Mouse (Mus musculus): ENCODE results near the gene Rims3. TPM values are rescaled to one million over a fixed set of nuclear protein-coding genes. Genes with fewer than 3 reads are reported as not detected.

Gene Rims3
- total RNA-seq, 2 experiments from 2014 or later, result 122 to 134 TPM

- intact Hi-C loops (cut with DNase I), result no loop called here
- DNase-seq (ENCODE audit: low spot score in 2 of 2), result no peak
Observed at GRCm38 (mm10) chr4:120845098-120845497, 9.5 kb upstream of the Rims3 start.

GRCm38 (mm10) chr4:120848909-120849308 lies 5.7 kb upstream of the Rims3 start:
- no peak for DNase-seq (ENCODE audit: low spot score in 2 of 2)
- intact Hi-C loops (cut with DNase I), result no loop called here

- intact Hi-C loops (cut with DNase I), result no loop called here
- DNase-seq (ENCODE audit: low spot score in 2 of 2), result no peak
Observed at GRCm38 (mm10) chr4:120849451-120849850, 5.2 kb upstream of the Rims3 start.

GRCm38 (mm10) chr4:120850946-120851345 lies 3.7 kb upstream of the Rims3 start:
- intact Hi-C loops (cut with DNase I), result loop anchor here (2.0 kb wide), 1 partner anchor 36 kb away; no protein-coding TSS in a partner anchor
- peak; percentile 68 for DNase-seq (ENCODE audit: low spot score in 2 of 2)

- intact Hi-C loops (cut with DNase I), result no loop called here
Observed at GRCm38 (mm10) chr4:120855360-120856060, 894 bp downstream of the Rims3 start.

GRCm38 (mm10) chr4:120856376-120856775 lies 1.8 kb downstream of the Rims3 start:
- DNase-seq (ENCODE audit: low spot score in 2 of 2), result no peak
- intact Hi-C loops (cut with DNase I), result no loop called here

More at GRCm38 (mm10) chr4:120855360-120856060, 894 bp downstream of the Rims3 start:
- peak in 1 of 2 experiments; percentile 25 for DNase-seq (ENCODE audit: low spot score in 2 of 2)

- intact Hi-C loops (cut with DNase I), result no loop called here
- peak; percentile 55 to 82 for DNase-seq (ENCODE audit: low spot score in 2 of 2)
Observed at GRCm38 (mm10) chr4:120859865-120860264, 5.2 kb downstream of the Rims3 start.

- no peak for DNase-seq (ENCODE audit: low spot score in 2 of 2)
Observed at GRCm38 (mm10) chr4:120866211-120866610, 11.6 kb downstream of the Rims3 start.

GRCm38 (mm10) chr4:120868246-120868645 lies 13.6 kb downstream of the Rims3 start:
- no peak for DNase-seq (ENCODE audit: low spot score in 2 of 2)
- intact Hi-C loops (cut with DNase I), result no loop called here

More at GRCm38 (mm10) chr4:120866211-120866610, 11.6 kb downstream of the Rims3 start:
- intact Hi-C loops (cut with DNase I), result no loop called here

- DNase-seq (ENCODE audit: low spot score in 2 of 2), result no peak
- intact Hi-C loops (cut with DNase I), result no loop called here
Observed at GRCm38 (mm10) chr4:120868988-120869387, 14.4 kb downstream of the Rims3 start.

GRCm38 (mm10) chr4:120870262-120870748 lies 15.7 kb downstream of the Rims3 start:
- DNase-seq (ENCODE audit: low spot score in 2 of 2), result no peak
- intact Hi-C loops (cut with DNase I), result no loop called here

- no peak for DNase-seq (ENCODE audit: low spot score in 2 of 2)
- intact Hi-C loops (cut with DNase I), result no loop called here
Observed at GRCm38 (mm10) chr4:120875961-120876360, 21.3 kb downstream of the Rims3 start.

GRCm38 (mm10) chr4:120878728-120879127 lies 24.1 kb downstream of the Rims3 start:
- intact Hi-C loops (cut with DNase I), result no loop called here
- peak; percentile 59 to 69 for DNase-seq (ENCODE audit: low spot score in 2 of 2)

- DNase-seq (ENCODE audit: low spot score in 2 of 2), result no peak
- intact Hi-C loops (cut with DNase I), result no loop called here
Observed at GRCm38 (mm10) chr4:120879386-120879785, 24.8 kb downstream of the Rims3 start.

- DNase-seq (ENCODE audit: low spot score in 2 of 2), result no peak
- intact Hi-C loops (cut with DNase I), result no loop called here
Observed at GRCm38 (mm10) chr4:120880731-120881432, 26.3 kb downstream of the Rims3 start.

- intact Hi-C loops (cut with DNase I), result no loop called here
Observed at GRCm38 (mm10) chr4:120882002-120882625, 27.5 kb downstream of the Rims3 start.

GRCm38 (mm10) chr4:120885208-120886120 lies 30.8 kb downstream of the Rims3 start:
- intact Hi-C loops (cut with DNase I), result loop anchor here (2.0 kb wide), 2 partner anchors 23 to 35 kb away; no protein-coding TSS in a partner anchor
- peak in 1 of 2 experiments; percentile 3 for DNase-seq (ENCODE audit: low spot score in 2 of 2)

More at GRCm38 (mm10) chr4:120882002-120882625, 27.5 kb downstream of the Rims3 start:
- peak; percentile 53 to 54 for DNase-seq (ENCODE audit: low spot score in 2 of 2)

GRCm38 (mm10) chr4:120886131-120886530 lies 31.5 kb downstream of the Rims3 start:
- intact Hi-C loops (cut with DNase I), result loop anchor here (2.0 kb wide), 2 partner anchors 23 to 35 kb away; no protein-coding TSS in a partner anchor

GRCm38 (mm10) chr4:120886811-120887210 lies 32.2 kb downstream of the Rims3 start:
- intact Hi-C loops (cut with DNase I), result loop anchor here (2.0 kb wide), 2 partner anchors 22 to 36 kb away; no protein-coding TSS in a partner anchor
- peak in 1 of 2 experiments; percentile 1 for DNase-seq (ENCODE audit: low spot score in 2 of 2)

More at GRCm38 (mm10) chr4:120886131-120886530, 31.5 kb downstream of the Rims3 start:
- peak in 1 of 2 experiments; percentile 2 for DNase-seq (ENCODE audit: low spot score in 2 of 2)
